Comparison of ENCODE assay signal across 8 mouse cellular contexts in genomic region chr11:29245988-29246387, GRCm38 (mm10). TPM values are rescaled to one million over a fixed set of nuclear protein-coding genes. Genes with fewer than 3 reads are reported as not detected.
DNase-seq lines count a peak whose midpoint lies in the region; ATAC-seq and TF ChIP-seq lines count a peak whose summit lies in the region.
"Had no signal": no experiment of that assay in that cellular context is flagged by ENCODE, and none has a peak within 500 bp of the region (broad histone marks: within the 10 kb centered on the region; RNA-seq: fewer than 3 reads in every experiment).

No protein-coding gene starts in this region.

- peak overlapping the region; percentile 82 for H3K4me2 ChIP-seq in lung, postnatal 0 days (replicated peaks; ENCODE audit: low read depth, low read length)
- peak overlapping the region; percentile 70 for H3K4me2 ChIP-seq in limb, embryonic 14.5 days (replicated peaks; ENCODE audit: low read depth, low read length, severe bottlenecking)
- H3K4me2 ChIP-seq in stomach, embryonic 16.5 days (ENCODE audit: low read depth, low read length), result peak overlapping the region; percentile 84

- H3K4me1 ChIP-seq in lung, postnatal 0 days (ENCODE audit: insufficient read depth, low read depth, low read length), result peaks cover 11% of the 10 kb centered on the region
- H3K4me1 ChIP-seq in embryonic fibroblast, embryonic 13.5 days (ENCODE audit: control insufficient read depth, insufficient read depth, low read length), result no peaks in the 10 kb centered on the region
- H3K4me1 ChIP-seq in limb, embryonic 14.5 days (ENCODE audit: control insufficient read depth, insufficient read depth, low read length), result peaks cover 12% of the 10 kb centered on the region
- peaks cover 9% of the 10 kb centered on the region; the same call in 1 of the 2 replicates for H3K4me1 ChIP-seq in stomach, embryonic 16.5 days (ENCODE audit: control insufficient read depth, insufficient read depth, low read length)

- H3K36me3 ChIP-seq in lung, postnatal 0 days (ENCODE audit: insufficient read depth, low read length), result no peaks in the 10 kb centered on the region
- peaks cover 17% of the 10 kb centered on the region for H3K36me3 ChIP-seq in limb, embryonic 14.5 days (ENCODE audit: control insufficient read depth, insufficient read depth, low read length)
- H3K36me3 ChIP-seq in stomach, embryonic 16.5 days (ENCODE audit: control insufficient read depth, insufficient read depth, low read length), result no peaks in the 10 kb centered on the region

- TF ChIP-seq POLR2A in embryonic fibroblast, embryonic 13.5 days (IDR thresholded peaks at IDR 0.05; ENCODE audit: low read depth, low read length), result no peak
- no peak for TF ChIP-seq POLR2A in limb, embryonic 14.5 days (IDR thresholded peaks at IDR 0.05; ENCODE audit: borderline replicate concordance, extremely low read depth, insufficient read depth, insufficient read length)

- H3K27me3 ChIP-seq in lung, postnatal 0 days (replicated peaks; ENCODE audit: insufficient read depth, low read length), result no peaks in the 10 kb centered on the region
- H3K27me3 ChIP-seq in limb, embryonic 14.5 days (ENCODE audit: control insufficient read depth, insufficient read depth, low read length), result no peaks in the 10 kb centered on the region
- no peaks in the 10 kb centered on the region for H3K27me3 ChIP-seq in stomach, embryonic 16.5 days (ENCODE audit: control insufficient read depth, insufficient read depth, low read length)

- 42% methylated on average over 4 of the region's 4 CpGs for WGBS in lung, postnatal 0 days
- 59% methylated on average over 4 of the region's 4 CpGs for WGBS in limb, embryonic 14.5 days
- 51% methylated on average over 4 of the region's 4 CpGs for WGBS in stomach, embryonic 16.5 days

- H3K27ac ChIP-seq in lung, postnatal 0 days (ENCODE audit: low read length), result no peak overlapping the region
- H3K27ac ChIP-seq in embryonic fibroblast, embryonic 13.5 days (ENCODE audit: insufficient read depth, low read length), result peak overlapping the region; percentile 56
- H3K27ac ChIP-seq in limb, embryonic 14.5 days (replicated peaks; ENCODE audit: low read depth, low read length), result no peak overlapping the region
- H3K27ac ChIP-seq in stomach, embryonic 16.5 days (ENCODE audit: low read length), result no peak overlapping the region

- peak; percentile 31 for DNase-seq in lung, postnatal 0 days (ENCODE audit: low spot score)
- no peak for DNase-seq in lung, postnatal 10 days
- no peak for DNase-seq in limb, embryonic 14.5 days (ENCODE audit: low spot score)
- no peak for DNase-seq in spleen, adult 12 weeks (ENCODE audit: low spot score)
- no peak for DNase-seq in layer of hippocampus, adult 8-10 months (ENCODE audit: low spot score in 2 of 2)
- DNase-seq: spleen, adult 18-20 months had no signal

- TF ChIP-seq CTCF in lung, postnatal 0 days (IDR thresholded peaks at IDR 0.05), result no peak
- TF ChIP-seq CTCF in embryonic fibroblast, embryonic 13.5 days (IDR thresholded peaks at IDR 0.05; ENCODE audit: borderline replicate concordance, insufficient read depth, low read length), result no peak

- no peak for TF ChIP-seq EP300 in lung, postnatal 0 days (IDR thresholded peaks at IDR 0.05)

- H3K9ac ChIP-seq in lung, postnatal 0 days (replicated peaks; ENCODE audit: low read depth), result no peak overlapping the region; the same call in 1 of the 2 replicates
- H3K9ac ChIP-seq in limb, embryonic 14.5 days (ENCODE audit: low read depth, low read length, severe bottlenecking), result peak overlapping the region; percentile 66
- no peak overlapping the region; the same call in 1 of the 2 replicates for H3K9ac ChIP-seq in stomach, embryonic 16.5 days (ENCODE audit: low read length)

- no peaks in the 10 kb centered on the region for H3K9me3 ChIP-seq in lung, postnatal 0 days (ENCODE audit: low read length)
- no peaks in the 10 kb centered on the region for H3K9me3 ChIP-seq in limb, embryonic 14.5 days (ENCODE audit: control insufficient read depth, low read length)
- no peaks in the 10 kb centered on the region for H3K9me3 ChIP-seq in stomach, embryonic 16.5 days (replicated peaks; ENCODE audit: control insufficient read depth, low read length)

- no peak for ATAC-seq in lung, postnatal 0 days
- ATAC-seq in limb, embryonic 14.5 days (ENCODE audit: low FRiP score, low read depth), result no peak
- ATAC-seq in stomach, embryonic 16.5 days (ENCODE audit: insufficient read depth, low FRiP score), result no peak

- H3K4me3 ChIP-seq in lung, postnatal 0 days (ENCODE audit: low read depth, low read length), result 0 out of 2 replicates have a peak overlapping the region, but pooled peaks have one; percentile 94
- peak overlapping the region; percentile 86 for H3K4me3 ChIP-seq in embryonic fibroblast, embryonic 13.5 days (ENCODE audit: insufficient read depth, low read length)
- peak overlapping the region; percentile 60 for H3K4me3 ChIP-seq in limb, embryonic 14.5 days (replicated peaks; ENCODE audit: low read length)
- H3K4me3 ChIP-seq in stomach, embryonic 16.5 days (replicated peaks; ENCODE audit: low read length), result peak overlapping the region; percentile 85

RNA-seq across cellular contexts. Expression of gene Cfap36, which starts 1.2 kb away (rescaled TPM):
- 49.3 and 54.4 TPM in 2 replicates for polyA plus RNA-seq in lung, postnatal 0 days (2015; fragmentation: Nextera tagmentation; extraction: Ambion mirVana)
- polyA plus RNA-seq in embryonic fibroblast, embryonic 13.5 days (2011; ENCODE audit: insufficient read length, low read depth, missing spikeins), result 44.9 and 53.1 TPM in 2 replicates
- polyA plus RNA-seq in limb, embryonic 14.5 days (2012; rRNA removed), result 12.1 and 23.0 TPM in 2 replicates
- 43.4 and 46.9 TPM in 2 replicates for polyA plus RNA-seq in limb, embryonic 14.5 days (2014; fragmentation: Nextera tagmentation; extraction: Ambion mirVana)
- 44.4 and 44.8 TPM in 2 replicates for polyA plus RNA-seq in stomach, embryonic 16.5 days (2015; fragmentation: Nextera tagmentation; extraction: Ambion mirVana)
- 100 to 1,000 TPM; 116 to 133 (median 130) TPM for total RNA-seq in layer of hippocampus, adult 8-10 months (2022)
